Mouse (Mus musculus) c-Kit-negative CD71-positive TER-119-positive erythroid progenitor cells, embryonic 14.5 days (primary cell): ENCODE results near the gene Borcs6.

ENCODE experiments used
- DNase-seq: peaks from one replicate; pipeline ENCODE4 v3.0.0-alpha.2; 2013; ENCODE audit warnings: low read depth, low spot score

The Borcs6 gene

DNA sequence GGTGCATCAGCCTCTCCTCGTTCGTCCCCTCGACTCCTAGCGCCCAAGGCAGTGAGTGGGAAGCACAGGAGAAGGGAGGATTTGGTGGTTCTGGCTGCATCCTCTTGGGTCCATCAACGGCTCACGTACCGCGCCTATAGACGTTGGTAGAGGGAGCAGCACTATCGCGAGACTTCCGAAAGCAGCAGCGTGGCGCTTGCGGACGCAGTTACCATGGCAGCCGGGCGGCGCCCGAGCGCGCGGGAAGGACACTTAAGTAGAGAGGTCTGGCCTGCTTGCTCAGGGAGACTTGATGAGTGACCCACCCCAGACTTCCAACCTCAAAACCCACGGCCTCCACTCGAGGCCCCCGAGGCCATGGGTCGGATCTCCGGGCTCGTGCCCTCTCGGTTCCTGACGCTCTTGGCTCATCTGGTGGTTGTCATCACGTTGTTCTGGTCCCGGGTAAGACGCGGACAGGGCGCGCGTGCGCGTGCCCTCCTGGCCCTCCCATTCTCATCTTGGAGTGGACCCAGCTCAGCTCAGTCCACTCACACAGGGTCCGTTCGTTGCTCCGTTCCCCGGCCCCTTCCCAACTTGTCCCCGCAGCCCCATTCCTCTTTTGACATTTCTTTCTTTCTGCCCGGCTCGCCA is 11.2 kb downstream of the Borcs6 start, which contains the start of gene Tmem107:
Gene Tmem107 (plus strand): TSS at position 217 of the 633 bp plus-strand sequence.
- peak; percentile 93 for DNase-seq

DNA sequence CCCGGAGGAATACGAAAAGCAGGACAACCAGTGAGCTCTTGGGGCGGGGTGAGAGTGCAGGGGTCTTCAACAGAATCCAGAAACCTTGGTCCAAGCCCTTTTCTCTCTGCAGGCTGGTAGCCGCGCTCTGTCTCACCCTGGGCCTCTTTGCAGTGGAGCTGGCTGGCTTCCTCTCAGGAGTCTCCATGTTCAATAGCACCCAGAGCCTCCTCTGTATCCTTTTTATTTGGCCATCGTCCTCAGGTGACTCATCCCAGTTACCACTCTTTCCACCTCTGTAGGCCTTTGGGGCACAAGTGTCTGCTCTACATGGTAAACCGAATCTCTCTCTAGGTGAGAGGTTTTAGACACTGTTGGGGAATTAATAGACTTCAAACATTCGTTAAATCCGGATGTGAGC is 11.7 kb downstream of the Borcs6 start:
- DNase-seq = no peak

GRCm38 (mm10) chr11:69072234-69072633 is 12.7 kb downstream of the Borcs6 start:
- no peak for DNase-seq

DNA sequence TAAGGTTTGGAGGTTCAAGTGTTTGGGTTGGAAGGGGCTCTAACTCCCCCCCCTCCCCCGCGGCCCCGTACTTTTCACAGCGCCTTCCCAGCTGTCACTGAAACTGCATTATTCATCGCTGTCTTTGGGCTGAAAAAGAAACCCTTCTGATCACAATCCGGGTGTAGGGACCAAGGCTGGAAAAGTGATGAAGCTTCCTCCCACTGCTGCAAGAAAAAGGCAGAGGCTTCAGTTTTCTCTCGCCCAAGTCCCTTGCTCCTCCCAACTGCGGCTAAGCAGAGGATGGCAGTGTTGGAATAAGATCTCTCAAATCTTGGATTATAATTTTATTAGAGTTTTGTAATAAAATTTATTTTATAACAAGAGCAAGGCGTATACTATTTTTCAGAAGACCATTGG is 13.1 kb downstream of the Borcs6 start:
- no peak for DNase-seq

- peak; percentile 94 for DNase-seq
These were observed 13.8 kb downstream of the Borcs6 start for GRCm38 (mm10) chr11:69073065-69073888.

DNA sequence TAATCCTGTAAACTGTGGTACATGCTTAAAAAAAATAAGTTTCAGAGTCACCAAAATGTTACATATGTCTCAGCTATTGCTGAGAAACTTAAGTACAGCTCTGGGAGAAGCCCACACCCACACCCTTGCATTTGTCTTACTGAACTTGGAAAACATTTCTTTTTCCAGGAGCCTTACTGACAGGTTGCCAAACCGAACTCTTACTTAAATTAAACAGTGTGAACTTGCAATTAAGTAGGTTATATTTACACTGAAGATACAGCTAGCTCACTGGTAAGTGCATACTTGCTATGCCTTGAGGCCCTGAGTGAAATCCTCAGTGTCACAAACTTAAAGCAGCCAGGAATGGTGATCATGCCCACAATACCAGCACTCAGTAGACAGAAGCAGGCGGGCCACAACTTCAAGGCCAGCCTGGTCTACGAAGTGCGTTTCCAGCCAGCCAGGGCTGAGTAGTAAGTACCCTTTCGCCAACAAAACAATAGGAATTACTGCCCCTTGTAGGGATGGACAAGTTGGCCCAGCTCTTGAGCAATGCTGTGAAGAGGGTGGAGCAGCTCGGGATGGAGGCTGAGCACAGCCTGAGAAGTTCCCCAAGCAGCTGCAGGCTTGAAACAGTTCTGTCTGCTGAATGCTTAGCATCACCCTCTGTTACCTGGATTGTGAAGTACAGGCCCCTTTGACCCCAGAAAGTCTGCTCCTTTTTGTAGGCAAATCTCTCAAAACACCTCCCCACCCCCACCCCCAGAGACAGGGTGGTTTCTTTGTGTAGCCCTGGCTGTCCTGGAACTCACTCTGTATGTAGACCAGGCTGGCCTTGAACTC is 14.6 kb downstream of the Borcs6 start:
- DNase-seq = no peak

GRCm38 (mm10) chr11:69074776-69075069 is 15.2 kb downstream of the Borcs6 start:
- no peak for DNase-seq

GRCm38 (mm10) chr11:69075764-69076479 is 16.4 kb downstream of the Borcs6 start:
- no peak for DNase-seq

GRCm38 (mm10) chr11:69076572-69076971 is 17.1 kb downstream of the Borcs6 start:
- no peak for DNase-seq

- DNase-seq = no peak
These were observed 17.8 kb downstream of the Borcs6 start for GRCm38 (mm10) chr11:69077316-69077715.

- DNase-seq = no peak
These were observed 18.5 kb downstream of the Borcs6 start for GRCm38 (mm10) chr11:69078041-69078440.

- no peak for DNase-seq
These were observed 19.4 kb downstream of the Borcs6 start for GRCm38 (mm10) chr11:69078805-69079438.

- no peak for DNase-seq
These were observed 20.8 kb downstream of the Borcs6 start for GRCm38 (mm10) chr11:69080102-69080854.

DNA sequence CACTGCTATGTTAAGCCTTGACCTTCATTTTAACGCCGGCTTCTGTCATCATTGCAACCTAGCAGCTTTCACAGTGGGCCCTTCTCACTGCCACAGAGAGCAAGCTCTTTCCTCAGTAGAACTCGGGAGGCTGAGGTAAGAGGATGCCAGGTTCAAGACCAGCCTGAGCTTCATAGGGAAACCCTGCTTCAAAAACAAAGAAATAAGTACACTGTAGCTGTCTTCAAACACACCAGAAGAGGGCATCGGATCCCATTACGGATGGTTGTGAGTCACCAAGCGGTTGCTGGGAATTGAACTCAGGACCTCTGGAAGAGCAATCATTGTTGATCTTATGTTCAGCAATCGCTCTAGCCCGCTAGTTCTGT is 21.3 kb downstream of the Borcs6 start:
- no peak for DNase-seq

- no peak for DNase-seq
These were observed 22.1 kb downstream of the Borcs6 start for GRCm38 (mm10) chr11:69081613-69082012.

DNA sequence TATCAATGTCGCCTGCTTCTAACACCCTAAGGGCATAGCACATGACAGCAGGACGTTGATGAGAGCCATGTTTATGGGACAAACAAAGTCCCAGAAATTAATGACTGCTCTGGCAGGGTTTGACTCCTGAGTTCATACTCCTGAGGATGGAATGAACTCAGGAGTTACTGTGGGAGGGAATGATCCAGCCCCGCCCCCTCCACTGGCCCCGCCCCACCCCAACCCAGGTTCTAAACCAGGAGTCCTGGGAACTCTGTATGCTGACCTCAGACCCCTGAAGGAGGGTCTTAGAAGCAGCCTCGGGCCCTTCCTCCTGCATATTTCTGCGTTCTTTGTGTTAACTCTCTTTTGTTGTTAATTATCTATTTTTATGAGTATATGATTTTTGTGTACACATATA is 26.1 kb downstream of the Borcs6 start:
- no peak for DNase-seq

- no peak for DNase-seq
These were observed 26.9 kb downstream of the Borcs6 start for GRCm38 (mm10) chr11:69086390-69086789.

GRCm38 (mm10) chr11:69087082-69087481 is 27.6 kb downstream of the Borcs6 start:
- no peak for DNase-seq

GRCm38 (mm10) chr11:69087597-69087996 is 28.1 kb downstream of the Borcs6 start:
- no peak for DNase-seq

GRCm38 (mm10) chr11:69088103-69088855 is 28.8 kb downstream of the Borcs6 start, which contains the start of gene Vamp2:
TSS of gene Vamp2 (plus strand) at chr11:69088490.
- DNase-seq = peak; percentile 79
